Mouse (Mus musculus) CH12.LX (cell line): ENCODE data around the gene Heatr5a. TPM values are rescaled to one million over a fixed set of nuclear protein-coding genes. Genes with fewer than 3 reads are reported as not detected.

Experiments
- DNase-seq: peaks from one replicate; pipeline ENCODE4 v3.0.0-alpha.2; 2013; ENCODE audit errors: extremely low read depth
- H3K27ac ChIP-seq: 2 replicates; pipeline ENCODE4 v1.5.1; 2012; ENCODE audit warnings: low read depth, mild to moderate bottlenecking, control low read depth, moderate library complexity; ENCODE audit not compliant: insufficient read depth
- H3K27me3 ChIP-seq: replicated peaks from 2 replicates; pipeline ENCODE3; 2012; ENCODE audit warnings: inconsistent platforms
- H3K36me3 ChIP-seq, 2 experiments: replicated peaks in 1 of 2; 2 replicates each; pipeline versions ENCODE3 to v1.6.1; 2012; ENCODE audit warnings: inconsistent platforms in 1 of 2, low read length in 1 of 2, mild to moderate bottlenecking in 1 of 2, mixed read lengths in 1 of 2, moderate library complexity in 1 of 2; ENCODE audit not compliant: control insufficient read depth in 1 of 2, insufficient read depth in 1 of 2
- H3K4me1 ChIP-seq, 2 experiments: 2 replicates each; pipeline ENCODE4 v1.6.1; 2012; ENCODE audit warnings: inconsistent platforms in 1 of 2, moderate library complexity in 1 of 2; ENCODE audit not compliant: insufficient read depth in 2 of 2, control insufficient read depth in 1 of 2
- H3K4me2 ChIP-seq: 2 replicates; pipeline ENCODE4 v1.6.1; 2012; ENCODE audit warnings: low read depth, mild to moderate bottlenecking, control low read depth; ENCODE audit not compliant: poor library complexity, insufficient read depth, severe bottlenecking
- H3K4me3 ChIP-seq, 3 experiments: fragments of 150-350 bp in 1 of 3; sonication (generic) in 1 of 3; replicated peaks in 1 of 3; 2 replicates each; pipeline versions ENCODE3 to v1.5.1; 2011 to 2012; ENCODE audit warnings: low read depth in 2 of 3, low read length in 2 of 3, mild to moderate bottlenecking in 2 of 3, moderate library complexity in 2 of 3, control low read depth in 1 of 3, improper control_type of control experiment in 1 of 3, inconsistent platforms in 1 of 3, mixed read lengths in 1 of 3; ENCODE audit not compliant: poor library complexity in 1 of 3
- H3K79me2 ChIP-seq: replicated peaks from 2 replicates; pipeline ENCODE4 v1.6.1; 2012; ENCODE audit warnings: mild to moderate bottlenecking, moderate library complexity; ENCODE audit not compliant: control insufficient read depth, poor library complexity, insufficient read depth, severe bottlenecking; ENCODE audit errors: extremely low read depth
- H3K9ac ChIP-seq: 2 replicates; pipeline ENCODE4 v1.6.1; 2012; ENCODE audit warnings: low read depth, mild to moderate bottlenecking, control low read depth, moderate library complexity; ENCODE audit not compliant: insufficient read depth
- H3K9me3 ChIP-seq: replicated peaks from 2 replicates; pipeline ENCODE3; 2012; ENCODE audit warnings: low read length, inconsistent platforms, mixed read lengths
- CHD2 ChIP-seq: IDR thresholded peaks from 2 replicates; pipeline ENCODE4 v1.6.1; 2011; ENCODE audit warnings: low read length, improper control_type of control experiment
- CTCF ChIP-seq, 2 experiments: IDR thresholded peaks in 1 of 2; conservative IDR thresholded peaks in 1 of 2; 2 replicates each; pipeline ENCODE4 v1.5.1; 2011 to 2012; ENCODE audit warnings: low read depth in 2 of 2, low read length in 2 of 2, improper control_type of control experiment in 1 of 2, inconsistent platforms in 1 of 2, mild to moderate bottlenecking in 1 of 2, moderate library complexity in 1 of 2
- E2F4 ChIP-seq: IDR thresholded peaks from 2 replicates; pipeline ENCODE4 v1.6.1; 2011; ENCODE audit warnings: low read depth, low read length, improper control_type of control experiment; ENCODE audit not compliant: insufficient replicate concordance
- ELF1 ChIP-seq: IDR thresholded peaks from 2 replicates; pipeline ENCODE4 v1.6.1; 2014; ENCODE audit warnings: low read depth, mild to moderate bottlenecking, inconsistent platforms, low read length, improper control_type of control experiment
- EP300 ChIP-seq: IDR thresholded peaks from 2 replicates; pipeline ENCODE4 v1.6.1; 2011; ENCODE audit warnings: low read length, improper control_type of control experiment
- GABPA ChIP-seq: IDR thresholded peaks from 2 replicates; pipeline ENCODE4 v1.6.1; 2012; ENCODE audit warnings: low read depth, low read length, improper control_type of control experiment, inconsistent platforms; ENCODE audit not compliant: insufficient replicate concordance
- HCFC1 ChIP-seq: IDR thresholded peaks from 2 replicates; pipeline ENCODE4 v1.6.1; 2012; ENCODE audit warnings: low read depth, mild to moderate bottlenecking, inconsistent platforms, low read length, improper control_type of control experiment
- IRF4 ChIP-seq: IDR thresholded peaks from 2 replicates; pipeline ENCODE4 v1.6.1; 2014; ENCODE audit warnings: low read depth, mild to moderate bottlenecking, inconsistent platforms, low read length, improper control_type of control experiment
- JUND ChIP-seq: conservative IDR thresholded peaks from 2 replicates; pipeline ENCODE4 v1.6.1; 2011; ENCODE audit warnings: low read depth, low read length, improper control_type of control experiment
- MAX ChIP-seq: IDR thresholded peaks from 2 replicates; pipeline ENCODE4 v1.6.1; 2011; ENCODE audit warnings: low read length, improper control_type of control experiment
- MEF2A ChIP-seq: IDR thresholded peaks from 2 replicates; pipeline ENCODE4 v1.6.1; 2014; ENCODE audit warnings: low read depth, mild to moderate bottlenecking, inconsistent platforms, low read length, improper control_type of control experiment, borderline replicate concordance
- MXI1 ChIP-seq: IDR thresholded peaks from 2 replicates; pipeline ENCODE4 v1.6.1; 2011; ENCODE audit warnings: mild to moderate bottlenecking, low read depth, low read length, improper control_type of control experiment
- PAX5 ChIP-seq: IDR thresholded peaks from 2 replicates; pipeline ENCODE4 v1.6.1; 2012; ENCODE audit warnings: low read length, inconsistent platforms, mixed read lengths
- POLR2A ChIP-seq: IDR thresholded peaks from 2 replicates; pipeline ENCODE4 v1.6.1; 2011; ENCODE audit warnings: low read depth, mild to moderate bottlenecking, improper control_type of control experiment, low read length
- POLR2AphosphoS2 ChIP-seq: IDR thresholded peaks from 2 replicates; pipeline ENCODE4 v1.6.1; 2011; ENCODE audit warnings: low read depth, low read length, improper control_type of control experiment
- SIN3A ChIP-seq: IDR thresholded peaks from 2 replicates; pipeline ENCODE4 v1.6.1; 2012; ENCODE audit warnings: low read length, improper control_type of control experiment, inconsistent platforms
- TBP ChIP-seq: conservative IDR thresholded peaks from 2 replicates; pipeline ENCODE4 v1.6.1; 2011; ENCODE audit warnings: low read depth, low read length, improper control_type of control experiment
- UBTF ChIP-seq: IDR thresholded peaks from 2 replicates; pipeline ENCODE4 v1.6.1; 2012; ENCODE audit warnings: low read depth, mild to moderate bottlenecking, inconsistent platforms, low read length, improper control_type of control experiment, moderate library complexity
- USF1 ChIP-seq: IDR thresholded peaks from 2 replicates; pipeline ENCODE4 v1.6.1; 2014; ENCODE audit warnings: low read depth, mild to moderate bottlenecking, inconsistent platforms, low read length, improper control_type of control experiment
- USF2 ChIP-seq: conservative IDR thresholded peaks from 2 replicates; pipeline ENCODE4 v1.6.1; 2011; ENCODE audit warnings: low read depth, low read length, improper control_type of control experiment
- ZKSCAN1 ChIP-seq: IDR thresholded peaks from 2 replicates; pipeline ENCODE4 v1.6.1; 2012; ENCODE audit warnings: low read depth, inconsistent platforms, low read length, improper control_type of control experiment, borderline replicate concordance
- ZNF384 ChIP-seq: IDR thresholded peaks from 2 replicates; pipeline ENCODE4 v1.6.1; 2012; ENCODE audit warnings: low read depth, low read length, improper control_type of control experiment, inconsistent platforms
- dilution Hi-C: fragments of 300-500 bp; cut with MboI; formaldehyde crosslinking; loops from 2 replicates; pipeline ENCODE4 v1.14.3; 2020; ENCODE audit warnings: low sequenced_read_pairs; ENCODE audit not compliant: extremely low pct_unique_long_range_greater_than_20kb, extremely low pct_ligation_motif_present
- in situ Hi-C: fragments of 300-500 bp; cut with MboI; formaldehyde crosslinking; loops from 3 replicates; pipeline ENCODE4 v1.14.3; 2019; ENCODE audit warnings: low sequenced_read_pairs, low pct_ligation_motif_present, low pct_unique_long_range_greater_than_20kb, mixed read lengths
- polyA plus RNA-seq: library from polyadenylated mRNA; unstranded; fragments of >175 nt; gene quantifications from 2 replicates; pipeline ENCODE4 v1.2.1, GENCODE M21; 2012; ENCODE audit warnings: low read depth; ENCODE audit not compliant: insufficient read length
- total RNA-seq, 2 experiments: library from RNA; depleted of rRNA; stranded (reverse); fragments of 300-350 nt in 1 of 2; fragments of >200 nt in 1 of 2; gene quantifications; 2 replicates each; pipeline ENCODE4 v1.2.3; 2012 to 2014

Gene Heatr5a
- total and polyA plus RNA-seq, 3 experiments: 5.4 to 7.3 (median 6.4) TPM

DNA sequence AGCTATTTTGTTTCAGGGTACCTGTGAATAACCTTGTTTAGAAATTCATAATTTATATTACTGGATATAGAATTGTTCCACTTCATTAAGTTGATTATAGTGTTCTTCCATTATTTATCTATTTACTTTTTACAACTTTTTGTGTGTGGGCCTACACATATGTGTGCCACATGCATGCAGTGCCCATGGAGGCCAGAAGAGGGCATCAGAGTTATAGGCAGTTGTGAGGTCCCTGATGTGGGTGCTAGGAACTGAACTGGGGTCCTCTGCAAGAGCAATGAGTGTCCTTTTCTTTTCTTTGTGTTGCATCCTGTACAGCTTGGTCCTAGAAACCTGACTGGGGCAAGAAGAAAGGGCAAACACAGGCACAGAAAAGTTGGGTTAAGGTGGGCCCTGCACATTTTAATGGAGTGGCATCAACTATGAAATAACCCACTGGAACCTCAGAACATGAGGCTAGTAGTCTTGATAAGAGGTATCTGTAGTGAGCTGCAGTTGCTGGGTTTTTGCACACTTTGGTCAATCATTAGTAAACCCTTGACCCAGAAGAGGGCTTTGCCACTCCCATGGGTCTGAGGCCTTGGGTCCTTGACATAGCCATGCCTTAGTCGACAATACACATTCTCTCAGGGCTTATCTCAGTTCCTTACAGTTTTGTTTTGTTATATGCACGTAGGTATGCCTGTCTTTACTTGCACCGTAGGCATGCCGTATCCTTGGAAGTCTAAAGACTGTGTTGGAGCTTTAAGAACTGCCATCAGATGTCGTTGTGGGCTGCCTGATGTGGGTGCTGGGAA, 1.3 kb upstream of the Heatr5a start:
- H3K9me3 ChIP-seq: peaks cover 7% of the 10 kb centered on the region
- dilution Hi-C loops (no loop called here), in situ Hi-C loops (no loop called here)
- TF ChIP-seq POLR2A (no peak), ZKSCAN1 (no peak), CTCF (conservative IDR thresholded peaks at IDR 0.05 in 1 of 2, IDR thresholded peaks at IDR 0.05 in 1 of 2; ENCODE audit: low read depth in 2 of 2, low read length in 2 of 2) (peak in 1 of 2 experiments; percentile 17; a peak in 1 of 4 replicates), PAX5 (no peak), IRF4 (no peak), E2F4 (no peak), UBTF (no peak)
- H3K4me1 ChIP-seq: peaks cover 0 to 12% of the 10 kb centered on the region in 2 experiments; a peak in 2 of 4 replicates
- no peak for DNase-seq
- H3K9ac ChIP-seq: no peak overlapping the region
- no peaks in the 10 kb centered on the region for H3K27me3 ChIP-seq
- no peaks in the 10 kb centered on the region for H3K36me3 ChIP-seq
- H3K79me2 ChIP-seq: no peaks in the 10 kb centered on the region
- no peak overlapping the region for H3K27ac ChIP-seq
- H3K4me3 ChIP-seq: no peak overlapping the region
- H3K4me2 ChIP-seq: no peak overlapping the region

DNA sequence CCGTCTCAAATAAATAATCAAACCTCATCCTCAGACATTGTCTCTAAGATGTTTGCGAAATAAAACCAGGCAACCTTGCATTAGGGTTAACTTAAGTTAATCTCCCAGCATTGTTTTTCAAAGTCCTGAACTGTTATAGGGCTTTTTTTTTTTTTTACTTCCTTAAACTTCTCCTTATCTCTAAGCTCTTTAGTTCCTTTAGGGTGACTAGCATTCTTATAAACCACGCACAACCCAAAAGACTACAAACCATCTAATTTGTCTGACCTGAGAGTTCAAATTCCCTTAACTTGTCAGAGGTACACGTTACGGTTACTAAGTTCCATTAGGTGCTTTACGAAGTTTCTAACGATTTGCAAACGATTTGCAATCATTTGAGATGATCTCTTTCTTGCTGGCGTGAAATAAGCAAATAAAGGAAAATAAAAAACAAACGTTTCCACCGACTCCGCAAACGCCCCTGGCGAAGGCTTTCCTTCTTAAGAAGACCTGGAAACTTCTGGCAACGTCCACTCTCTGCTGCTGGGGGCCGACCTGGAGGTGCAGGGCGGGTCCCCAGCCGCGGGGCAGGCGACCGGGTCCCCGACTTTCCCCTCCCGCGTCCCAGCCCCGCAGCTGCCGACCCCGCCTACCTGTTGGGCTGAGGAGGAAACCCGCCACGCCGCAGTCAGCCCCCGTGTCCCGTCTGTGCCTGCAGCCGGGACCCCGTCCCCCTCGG, 610 bp downstream of the Heatr5a start:
- Histone ChIP-seq H3K9me3 (peaks cover 7% of the 10 kb centered on the region), H3K4me3 (peak overlapping the region; percentile 50 to 97 (median 96)), H3K79me2 (no peaks in the 10 kb centered on the region), H3K9ac (peak overlapping the region; percentile 92), H3K4me1 (peaks cover 0 to 12% of the 10 kb centered on the region in 2 experiments; a peak in 2 of 4 replicates), H3K27me3 (no peaks in the 10 kb centered on the region), H3K4me2 (peak overlapping the region; percentile 82; the same call in 1 of the 2 replicates), H3K27ac (0 out of 2 replicates have a peak overlapping the region, but pooled peaks have one; percentile 4), H3K36me3 (peaks cover 0 to 3% of the 10 kb centered on the region in 2 experiments)
- no peak for DNase-seq
- dilution Hi-C loops (no loop called here), in situ Hi-C loops (no loop called here)
- TF ChIP-seq TBP (no peak), CHD2 (no peak), ELF1 (no peak), GABPA (no peak), ZNF384 (no peak), MXI1 (no peak), MAX (no peak), JUND (no peak), SIN3A (no peak), E2F4 (no peak), EP300 (no peak), POLR2AphosphoS2 (no peak), MEF2A (no peak), HCFC1 (no peak), ZKSCAN1 (no peak), USF1 (no peak), USF2 (no peak), IRF4 (no peak), CTCF (conservative IDR thresholded peaks at IDR 0.05 in 1 of 2, IDR thresholded peaks at IDR 0.05 in 1 of 2; ENCODE audit: low read depth in 2 of 2, low read length in 2 of 2) (no peak)
